In the genomic region with DNA sequence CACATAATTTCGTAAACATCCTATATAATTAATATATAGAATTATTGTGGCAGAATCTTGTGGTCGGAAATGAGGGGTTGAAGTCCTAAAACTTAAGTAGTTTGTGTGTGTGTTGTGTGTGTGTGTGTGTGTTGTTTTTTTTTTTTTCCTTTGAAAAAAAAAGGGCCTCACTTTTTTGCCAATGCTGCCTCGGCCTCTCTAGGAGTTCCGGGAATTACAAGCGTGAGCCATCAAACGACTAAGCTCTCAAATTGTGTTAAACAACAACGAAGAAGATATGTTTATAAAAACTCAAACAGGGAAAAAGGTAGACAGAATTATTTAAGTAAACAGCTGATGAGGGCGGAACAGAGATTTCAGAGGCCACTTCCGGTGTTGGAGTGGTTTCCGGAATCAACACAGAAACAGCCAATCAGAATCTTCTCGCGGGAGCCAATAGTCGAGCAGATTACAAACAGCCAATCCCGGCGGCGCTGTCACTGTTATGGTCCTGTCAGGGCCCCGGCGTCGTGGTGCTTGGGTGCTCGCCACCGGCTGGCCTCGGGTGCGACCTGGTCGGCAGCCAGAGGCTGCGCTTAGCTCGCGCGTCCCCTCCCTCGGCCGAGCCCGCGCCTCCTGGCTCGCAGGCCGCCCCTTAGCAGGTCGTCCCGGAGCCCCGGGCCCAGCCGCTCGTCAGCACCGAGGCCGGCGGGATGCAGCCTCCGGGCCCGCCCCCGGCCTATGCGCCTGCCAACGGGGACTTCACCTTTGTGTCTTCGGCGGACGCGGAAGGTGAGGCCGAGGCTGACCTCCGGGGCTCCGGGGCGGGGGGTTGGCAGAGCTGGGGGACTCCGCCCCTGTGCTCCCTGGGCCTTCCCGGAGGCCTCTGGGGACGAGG, we compare ENCODE assay signal across 8 mouse cellular contexts. TPM values are rescaled to one million over a fixed set of nuclear protein-coding genes. Genes with fewer than 3 reads are reported as not detected.
DNase-seq lines count a peak whose midpoint lies in the region; ATAC-seq lines count a peak whose summit lies in the region.

TSS of gene Yipf4 (plus strand) at position 470 of the 877 bp plus-strand sequence.

- ATAC-seq in hindbrain, embryonic 15.5 days (ENCODE audit: low FRiP score, low read depth): peak; percentile 100

- peaks cover 19% of the 10 kb centered on the region for H3K36me3 ChIP-seq in hindbrain, embryonic 15.5 days

- peak within 1 kb of the TSS; percentile 90 for H3K9ac ChIP-seq in hindbrain, embryonic 15.5 days

- peak within 1 kb of the TSS; percentile 84 for H3K27ac ChIP-seq in hindbrain, embryonic 15.5 days (replicated peaks)

- H3K9me3 ChIP-seq in hindbrain, embryonic 15.5 days: no peaks in the 10 kb centered on the region

- H3K4me2 ChIP-seq in hindbrain, embryonic 15.5 days: peak within 1 kb of the TSS; percentile 72

- peak within 1 kb of the TSS; percentile 99 for H3K4me3 ChIP-seq in hindbrain, embryonic 15.5 days

- no peaks in the 10 kb centered on the region for H3K27me3 ChIP-seq in hindbrain, embryonic 15.5 days

- 5% methylated on average over 58 of the region's 58 CpGs for whole genome bisulfite sequencing in hindbrain, embryonic 15.5 days

- peaks cover 16% of the 10 kb centered on the region for H3K4me1 ChIP-seq in hindbrain, embryonic 15.5 days (replicated peaks)

- DNase-seq in T-cell, adult 2 months (ENCODE audit: low spot score): peak; percentile 95
- DNase-seq in cerebellum, postnatal 36 days: peak; percentile 97 to 100
- peak; percentile 97 to 99 for DNase-seq in frontal cortex, postnatal 36 days (ENCODE audit: low spot score in 2 of 2)
- DNase-seq in left cerebral cortex, adult 11 months (ENCODE audit: low spot score): peak; percentile 96
- DNase-seq in lung, postnatal 4 days: peak; percentile 96 to 97
- peak; percentile 92 for DNase-seq in retina, postnatal 7 days (ENCODE audit: low read depth, low spot score)
- peak; percentile 93 for DNase-seq in urinary bladder, adult 2 months (ENCODE audit: low spot score)

RNA-seq across cellular contexts. Expression of gene Yipf4, which starts in this region (rescaled TPM):
- 45.6 and 46.4 TPM in 2 replicates for polyA plus RNA-seq in hindbrain, embryonic 15.5 days (2015; fragmentation: Nextera tagmentation; extraction: Ambion mirVana)
- polyA plus RNA-seq in urinary bladder, adult 2 months (2012; rRNA removed): 57.7 and 71.5 TPM in 2 replicates

Comparison
In these comparisons a context has a peak if more than half of its experiments do, and no peak if none do; other contexts are left out.
1. Peak in every context shown above with its lines: DNase-seq, ATAC-seq, H3K4me3 ChIP-seq and H3K27ac ChIP-seq.